Mouse (Mus musculus): ENCODE measurements around the gene Rhoh. TPM values are rescaled to one million over a fixed set of nuclear protein-coding genes. Genes with fewer than 3 reads are reported as not detected.

The Rhoh gene
- 0.21 and 0.33 TPM in 2 replicates for polyA plus RNA-seq (2014; fragmentation: Nextera tagmentation; extraction: Ambion mirVana)

DNA sequence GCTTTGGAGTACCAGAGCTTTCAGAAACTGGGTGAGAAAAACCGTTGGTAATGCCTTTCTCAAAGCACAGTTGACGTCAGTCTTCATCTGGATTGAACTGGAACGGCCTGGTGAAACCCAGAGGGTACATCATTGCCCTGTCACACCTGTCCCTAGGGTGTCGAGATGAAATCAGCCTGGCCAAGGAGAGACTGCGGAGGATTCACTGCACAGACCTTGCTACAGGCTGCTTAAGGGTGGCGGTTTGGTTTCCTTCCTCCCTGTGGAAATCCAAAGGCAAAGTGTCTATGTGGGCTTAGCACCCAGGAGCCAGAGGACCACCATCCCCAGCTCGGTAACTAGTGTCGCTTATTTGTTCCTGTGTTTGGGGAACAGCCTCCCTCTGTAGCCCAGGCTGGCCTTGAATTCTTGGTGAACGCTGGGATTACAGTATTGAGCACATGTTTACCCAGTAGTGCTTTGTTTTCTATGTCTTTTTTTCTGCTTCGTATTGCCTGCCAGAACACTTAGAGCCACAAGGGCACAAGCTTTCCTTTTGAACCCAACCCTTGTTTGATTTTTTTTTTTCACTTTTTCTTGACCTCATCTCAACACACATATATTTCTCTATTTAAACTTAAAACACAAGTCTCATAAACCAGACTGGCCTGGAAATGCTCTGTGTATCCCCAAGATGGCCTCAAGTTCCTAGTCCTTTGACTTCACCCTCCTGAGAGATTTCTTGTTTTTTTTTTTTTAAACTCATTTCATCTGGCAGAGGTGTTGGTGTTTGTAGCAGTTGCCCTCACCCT lies at the start of gene Rhoh:
Gene Rhoh, plus strand, starts transcription at position 60 of the 791 bp plus-strand sequence.
- Histone ChIP-seq H3K4me3 (ENCODE audit: low read depth, low read length) (no peak within 1 kb of the TSS), H3K4me2 (no peak within 1 kb of the TSS), H3K9ac (ENCODE audit: low read length) (no peak within 1 kb of the TSS), H3K36me3 (ENCODE audit: control insufficient read depth, insufficient read depth, low read length) (no peaks in the 10 kb centered on the region), H3K27me3 (ENCODE audit: control insufficient read depth, insufficient read depth, low read length) (no peaks in the 10 kb centered on the region), H3K4me1 (ENCODE audit: control insufficient read depth, insufficient read depth, low read length) (no peaks in the 10 kb centered on the region), H3K27ac (ENCODE audit: low read depth, low read length) (no peak within 1 kb of the TSS), H3K9me3 (ENCODE audit: control insufficient read depth, low read length) (no peaks in the 10 kb centered on the region)
- DNase-seq (ENCODE audit: low spot score, missing footprints) (no peak), ATAC-seq (ENCODE audit: low FRiP score) (no peak)
- WGBS: 85% methylated on average over 10 of the region's 10 CpGs

DNA sequence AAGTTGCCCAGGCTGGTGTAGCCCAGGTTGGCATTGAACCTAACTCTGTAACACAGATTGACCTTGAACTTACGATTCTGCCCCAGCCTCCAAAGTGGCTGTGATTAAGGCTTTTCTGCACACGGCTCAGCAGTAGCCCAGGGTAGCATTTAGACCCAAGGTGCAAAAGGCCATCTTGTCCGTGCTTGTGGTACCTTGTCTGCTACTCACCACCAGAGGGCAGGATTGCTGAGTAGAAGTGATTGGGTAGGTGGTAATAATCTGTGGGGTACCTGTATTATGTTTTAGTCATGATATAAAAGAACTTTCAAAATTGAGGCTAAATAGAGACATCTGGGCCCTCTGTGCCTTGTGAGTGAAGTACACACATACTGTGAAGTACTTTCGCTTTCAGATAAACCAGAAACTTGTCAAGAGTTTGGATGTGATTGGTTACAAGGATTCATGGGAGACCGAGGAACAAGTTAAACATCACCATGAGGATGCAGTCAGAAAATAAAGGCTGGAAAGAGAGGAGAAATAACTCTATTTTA lies 37.3 kb upstream of the Rhoh start:
- 82% methylated on average over 5 of the region's 5 CpGs for whole genome bisulfite sequencing
- no peak for ATAC-seq (ENCODE audit: low FRiP score)
- H3K36me3 ChIP-seq (ENCODE audit: control insufficient read depth, insufficient read depth, low read length): peaks cover 11% of the 10 kb centered on the region; the same call in 1 of the 2 replicates

DNA sequence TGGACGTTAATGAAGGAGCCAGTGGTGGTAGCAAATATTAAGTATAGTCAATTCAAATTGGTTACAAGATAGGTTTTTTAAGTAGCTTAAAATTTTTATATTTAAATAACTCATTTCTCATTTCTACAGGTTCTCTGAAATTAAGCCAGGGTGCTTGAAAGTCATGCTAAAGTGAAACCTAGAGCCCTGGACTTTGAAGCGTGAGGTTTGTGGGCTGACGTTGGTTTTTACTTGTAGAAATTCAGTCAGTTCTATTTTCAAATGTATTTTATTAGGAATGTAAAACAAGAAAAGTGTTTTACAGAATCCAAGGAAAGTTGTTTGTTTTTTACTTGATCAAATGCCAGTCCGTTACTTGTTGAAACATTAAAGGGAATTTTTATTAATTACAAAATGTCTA lies 34.5 kb upstream of the Rhoh start:
- no peak overlapping the region for H3K27ac ChIP-seq (ENCODE audit: low read depth, low read length)
- no peaks in the 10 kb centered on the region for H3K27me3 ChIP-seq (ENCODE audit: control insufficient read depth, insufficient read depth, low read length)
- no peak overlapping the region for H3K4me3 ChIP-seq (ENCODE audit: low read depth, low read length)
- 96% methylated on average over 4 of the region's 4 CpGs for WGBS
- H3K9me3 ChIP-seq (ENCODE audit: control insufficient read depth, low read length): no peaks in the 10 kb centered on the region
- H3K4me2 ChIP-seq: no peak overlapping the region
- ATAC-seq (ENCODE audit: low FRiP score) (no peak), DNase-seq (ENCODE audit: low spot score, missing footprints) (no peak)
- H3K9ac ChIP-seq (ENCODE audit: low read length): no peak overlapping the region
- H3K4me1 ChIP-seq (ENCODE audit: control insufficient read depth, insufficient read depth, low read length): no peaks in the 10 kb centered on the region
- H3K36me3 ChIP-seq (ENCODE audit: control insufficient read depth, insufficient read depth, low read length): peaks cover 5% of the 10 kb centered on the region; the same call in 1 of the 2 replicates

More for the DNA sequence above, 37.3 kb upstream of the Rhoh start:
- Histone ChIP-seq H3K27ac (ENCODE audit: low read depth, low read length) (no peak overlapping the region), H3K4me3 (ENCODE audit: low read depth, low read length) (no peak overlapping the region), H3K4me1 (ENCODE audit: control insufficient read depth, insufficient read depth, low read length) (no peaks in the 10 kb centered on the region), H3K4me2 (no peak overlapping the region), H3K9me3 (ENCODE audit: control insufficient read depth, low read length) (no peaks in the 10 kb centered on the region), H3K27me3 (ENCODE audit: control insufficient read depth, insufficient read depth, low read length) (no peaks in the 10 kb centered on the region), H3K9ac (ENCODE audit: low read length) (no peak overlapping the region)
- no peak for DNase-seq (ENCODE audit: low spot score, missing footprints)

GRCm38 (mm10) chr5:65827102-65827501 lies 33.9 kb upstream of the Rhoh start:
- H3K27ac ChIP-seq (ENCODE audit: low read depth, low read length): no peak overlapping the region
- no peak for ATAC-seq (ENCODE audit: low FRiP score)
- H3K9ac ChIP-seq (ENCODE audit: low read length): no peak overlapping the region
- WGBS: 91% methylated on average over 8 of the region's 8 CpGs
- H3K9me3 ChIP-seq (ENCODE audit: control insufficient read depth, low read length): no peaks in the 10 kb centered on the region
- no peak overlapping the region for H3K4me3 ChIP-seq (ENCODE audit: low read depth, low read length)
- H3K4me1 ChIP-seq (ENCODE audit: control insufficient read depth, insufficient read depth, low read length): no peaks in the 10 kb centered on the region
- DNase-seq (ENCODE audit: low spot score, missing footprints): no peak
- no peaks in the 10 kb centered on the region for H3K27me3 ChIP-seq (ENCODE audit: control insufficient read depth, insufficient read depth, low read length)
- no peak overlapping the region for H3K4me2 ChIP-seq
- H3K36me3 ChIP-seq (ENCODE audit: control insufficient read depth, insufficient read depth, low read length): peaks cover 3% of the 10 kb centered on the region; the same call in 1 of the 2 replicates

- no peak for ATAC-seq (ENCODE audit: low FRiP score)
- no peak for DNase-seq (ENCODE audit: low spot score, missing footprints)
- Histone ChIP-seq H3K4me1 (ENCODE audit: control insufficient read depth, insufficient read depth, low read length) (no peaks in the 10 kb centered on the region), H3K27me3 (ENCODE audit: control insufficient read depth, insufficient read depth, low read length) (no peaks in the 10 kb centered on the region), H3K9ac (ENCODE audit: low read length) (no peak overlapping the region), H3K36me3 (ENCODE audit: control insufficient read depth, insufficient read depth, low read length) (no peaks in the 10 kb centered on the region; the same call in 1 of the 2 replicates), H3K9me3 (ENCODE audit: control insufficient read depth, low read length) (no peaks in the 10 kb centered on the region), H3K4me2 (no peak overlapping the region), H3K27ac (ENCODE audit: low read depth, low read length) (no peak overlapping the region), H3K4me3 (ENCODE audit: low read depth, low read length) (no peak overlapping the region)
- WGBS: 96% methylated on average over 5 of the region's 5 CpGs
Measured at GRCm38 (mm10) chr5:65828261-65828660, 32.8 kb upstream of the Rhoh start.

- no peaks in the 10 kb centered on the region for H3K4me1 ChIP-seq (ENCODE audit: control insufficient read depth, insufficient read depth, low read length)
- H3K9ac ChIP-seq (ENCODE audit: low read length): no peak overlapping the region
- no peak overlapping the region for H3K27ac ChIP-seq (ENCODE audit: low read depth, low read length)
- no peaks in the 10 kb centered on the region for H3K27me3 ChIP-seq (ENCODE audit: control insufficient read depth, insufficient read depth, low read length)
- no peaks in the 10 kb centered on the region for H3K9me3 ChIP-seq (ENCODE audit: control insufficient read depth, low read length)
- no peak overlapping the region for H3K4me2 ChIP-seq
- no peak for DNase-seq (ENCODE audit: low spot score, missing footprints)
- ATAC-seq (ENCODE audit: low FRiP score): no peak
- no peaks in the 10 kb centered on the region; the same call in 1 of the 2 replicates for H3K36me3 ChIP-seq (ENCODE audit: control insufficient read depth, insufficient read depth, low read length)
- H3K4me3 ChIP-seq (ENCODE audit: low read depth, low read length): no peak overlapping the region
- WGBS: 87% methylated on average over 2 of the region's 2 CpGs
Measured at GRCm38 (mm10) chr5:65829059-65829458, 32.0 kb upstream of the Rhoh start.

- no peaks in the 10 kb centered on the region for H3K36me3 ChIP-seq (ENCODE audit: control insufficient read depth, insufficient read depth, low read length)
- WGBS: 94% methylated on average over 11 of the region's 11 CpGs
Measured at GRCm38 (mm10) chr5:65831917-65832618, 28.9 kb upstream of the Rhoh start.

DNA sequence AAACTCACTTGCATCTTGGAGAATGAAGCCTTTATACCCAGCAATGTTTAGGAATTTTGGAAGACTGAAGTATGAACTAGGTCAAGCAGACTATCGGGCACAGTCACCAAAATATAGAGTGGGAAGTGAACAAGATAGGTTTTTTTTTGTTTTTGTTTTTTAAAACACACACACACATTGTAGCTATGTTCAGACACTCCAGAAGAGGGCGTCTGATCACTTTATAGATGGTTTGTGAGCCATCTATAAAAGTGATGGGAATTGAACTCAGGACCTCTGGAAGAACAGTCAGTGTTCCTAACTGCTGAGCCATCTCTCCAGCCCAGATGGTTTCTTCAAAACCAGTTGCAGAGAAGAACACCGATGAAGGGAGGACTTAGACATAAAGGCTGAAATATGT lies 27.9 kb upstream of the Rhoh start:
- Histone ChIP-seq H3K4me3 (ENCODE audit: low read depth, low read length) (no peak overlapping the region), H3K36me3 (ENCODE audit: control insufficient read depth, insufficient read depth, low read length) (no peaks in the 10 kb centered on the region), H3K9me3 (ENCODE audit: control insufficient read depth, low read length) (no peaks in the 10 kb centered on the region), H3K4me1 (ENCODE audit: control insufficient read depth, insufficient read depth, low read length) (no peaks in the 10 kb centered on the region), H3K4me2 (no peak overlapping the region), H3K27ac (ENCODE audit: low read depth, low read length) (no peak overlapping the region), H3K9ac (ENCODE audit: low read length) (no peak overlapping the region), H3K27me3 (ENCODE audit: control insufficient read depth, insufficient read depth, low read length) (no peaks in the 10 kb centered on the region)
- WGBS: 76% methylated on average over 3 of the region's 3 CpGs
- ATAC-seq (ENCODE audit: low FRiP score) (no peak), DNase-seq (ENCODE audit: low spot score, missing footprints) (no peak)

More at GRCm38 (mm10) chr5:65831917-65832618, 28.9 kb upstream of the Rhoh start:
- no peak for DNase-seq (ENCODE audit: low spot score, missing footprints)
- Histone ChIP-seq H3K27me3 (ENCODE audit: control insufficient read depth, insufficient read depth, low read length) (no peaks in the 10 kb centered on the region), H3K9me3 (ENCODE audit: control insufficient read depth, low read length) (no peaks in the 10 kb centered on the region), H3K4me2 (no peak overlapping the region), H3K9ac (ENCODE audit: low read length) (no peak overlapping the region), H3K4me3 (ENCODE audit: low read depth, low read length) (no peak overlapping the region), H3K4me1 (ENCODE audit: control insufficient read depth, insufficient read depth, low read length) (no peaks in the 10 kb centered on the region), H3K27ac (ENCODE audit: low read depth, low read length) (no peak overlapping the region)
- ATAC-seq (ENCODE audit: low FRiP score): no peak
